Mouse (Mus musculus) brown adipose tissue, adult 24 weeks (tissue): ENCODE measurements at regions not wholly inside any gene's neighbourhood (a gene's known extent, or its start where the extent isn't known, plus 50 kb on each side); places are given as distances from the start of the nearest gene placed in this dataset.
A peak's percentile ranks its signal among the peaks of the same experiment; 100 is the strongest.

ENCODE experiments used
- H3K27ac ChIP-seq: fragments of 200-500 bp; replicated peaks from 2 replicates; pipeline ENCODE4 v1.5.1; 2012; ENCODE audit warnings: low read depth, mild to moderate bottlenecking, low read length
- H3K4me1 ChIP-seq: fragments of 200-500 bp; 2 replicates; pipeline ENCODE4 v1.6.1; 2012; ENCODE audit warnings: low read length, mixed read lengths; ENCODE audit not compliant: control insufficient read depth, insufficient read depth, insufficient read length
- H3K4me3 ChIP-seq: fragments of 200-500 bp; 2 replicates; pipeline ENCODE4 v1.5.1; 2012; ENCODE audit warnings: low read depth, mild to moderate bottlenecking, low read length, moderate library complexity; ENCODE audit not compliant: insufficient read depth

DNA sequence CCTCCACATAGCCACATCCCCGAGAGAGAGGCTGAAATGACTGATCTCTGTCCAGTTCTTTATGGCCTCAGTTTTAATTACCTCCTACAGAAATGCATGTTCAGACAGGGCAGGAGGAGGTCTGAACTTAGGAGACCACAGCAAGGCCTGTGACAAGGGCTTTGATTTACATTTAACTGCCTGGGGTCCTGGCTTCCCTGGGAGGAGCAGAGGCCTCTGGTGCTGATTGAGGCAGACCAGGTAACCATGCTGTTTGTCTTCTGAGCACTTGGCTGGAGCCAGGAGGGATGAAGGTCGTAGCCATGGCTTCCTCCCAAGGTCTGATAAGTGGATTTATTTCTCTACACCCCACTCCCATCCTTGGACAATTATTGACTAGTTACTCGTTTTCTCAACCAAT lies 224.0 kb upstream of the Stt3b start:
- Histone ChIP-seq H3K27ac (no peak overlapping the region), H3K4me3 (no peak overlapping the region), H3K4me1 (no peaks in the 10 kb centered on the region)

DNA sequence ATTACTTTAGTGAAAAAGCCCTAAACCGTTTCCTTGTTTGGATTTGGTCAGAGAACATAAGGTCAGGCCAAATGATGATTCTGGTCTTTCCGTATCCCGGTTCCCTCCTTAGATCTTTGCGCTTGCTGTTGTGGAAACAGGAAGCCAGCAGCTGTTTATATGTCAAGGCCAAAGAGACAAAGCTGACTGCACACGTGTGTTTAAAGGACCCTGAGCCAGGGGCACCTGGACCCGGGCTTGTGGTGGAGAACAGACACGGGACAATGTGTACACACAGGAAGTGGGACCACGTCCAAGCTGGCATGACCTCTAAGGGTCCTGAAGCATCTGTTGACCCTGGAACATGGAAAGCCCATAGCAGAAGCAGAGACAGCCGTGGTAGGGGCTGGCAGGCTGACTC lies 233.4 kb upstream of the Stt3b start:
- H3K4me3 ChIP-seq = no peak overlapping the region

DNA sequence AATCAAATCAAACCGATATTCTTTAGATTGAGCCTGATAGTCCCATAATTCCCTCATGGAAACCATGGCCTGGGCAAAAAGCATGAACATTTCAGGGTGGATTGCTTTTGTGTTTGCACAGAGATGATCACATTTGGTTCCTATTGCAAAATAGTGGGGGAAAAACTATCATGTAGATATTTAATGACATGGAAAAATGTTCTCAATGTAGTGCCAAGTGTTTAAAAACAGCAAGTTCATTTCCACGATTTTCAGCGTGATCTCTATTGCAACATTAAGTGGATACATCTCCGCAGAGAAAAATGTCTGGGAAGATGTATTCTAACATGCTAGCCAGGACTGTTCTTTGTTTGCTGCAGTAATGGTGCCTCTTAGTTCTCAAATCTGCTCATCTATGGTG lies 235.0 kb upstream of the Stt3b start:
- no peak overlapping the region for H3K4me3 ChIP-seq
- H3K27ac ChIP-seq = no peak overlapping the region
- H3K4me1 ChIP-seq = peaks cover 5% of the 10 kb centered on the region; the same call in 1 of the 2 replicates

More for the DNA sequence above, 233.4 kb upstream of the Stt3b start:
- Histone ChIP-seq H3K27ac (no peak overlapping the region), H3K4me1 (peaks cover 5% of the 10 kb centered on the region; the same call in 1 of the 2 replicates)

DNA sequence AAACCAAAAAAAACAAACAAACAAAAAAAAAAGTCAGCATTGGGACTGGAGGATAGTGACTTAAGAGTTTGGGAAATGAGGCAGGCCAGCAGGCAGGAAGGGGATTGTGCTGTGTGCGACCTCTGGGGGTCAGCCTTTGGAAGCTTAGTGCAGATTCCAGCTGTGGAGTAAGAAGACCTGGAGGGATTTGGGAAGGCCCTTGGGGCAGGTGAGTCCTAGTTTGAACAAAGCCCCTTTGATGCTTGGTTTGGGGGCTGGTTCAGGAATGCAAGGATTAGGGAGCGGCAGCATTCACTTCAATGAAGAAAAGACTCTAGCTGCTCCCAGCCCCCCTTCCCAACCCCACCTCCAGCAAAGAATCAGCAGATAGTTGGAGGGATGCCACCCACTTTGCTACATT lies 235.6 kb upstream of the Stt3b start:
- Histone ChIP-seq H3K4me3 (no peak overlapping the region), H3K4me1 (peaks cover 5% of the 10 kb centered on the region; the same call in 1 of the 2 replicates), H3K27ac (no peak overlapping the region)

DNA sequence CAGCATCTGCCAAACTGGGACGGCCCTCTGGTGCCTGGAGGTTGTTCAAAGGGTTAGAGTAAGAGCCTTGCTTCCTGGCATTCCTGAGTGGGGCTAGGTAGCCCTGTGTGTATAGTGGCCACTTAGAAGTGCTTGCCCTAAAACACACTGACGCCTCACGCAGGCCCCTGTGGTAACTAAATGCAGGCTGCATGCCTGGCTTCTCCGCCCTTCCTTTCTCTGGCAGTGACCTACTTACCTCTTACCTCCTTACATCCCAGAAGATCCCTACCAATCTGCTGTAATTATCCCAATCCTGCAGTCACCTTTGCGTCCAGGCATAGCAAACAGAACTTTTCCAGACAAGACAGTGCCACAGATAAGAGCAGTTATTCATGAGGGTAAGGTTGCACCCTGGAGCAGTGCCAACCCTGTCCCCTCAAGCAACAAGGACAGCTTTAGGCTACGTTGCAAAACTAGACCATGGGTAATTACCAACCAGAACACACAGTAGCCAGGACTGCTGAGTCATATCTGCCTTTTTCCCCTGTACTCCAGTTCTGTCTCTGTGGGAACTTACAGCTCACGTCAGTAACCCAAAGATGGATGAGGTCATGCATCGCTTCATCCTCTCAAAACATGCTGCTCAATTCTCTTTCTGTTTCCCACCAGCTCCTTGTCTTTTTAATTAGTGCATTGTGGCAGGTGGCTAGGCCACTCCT lies 237.6 kb upstream of the Stt3b start:
- peaks cover 5% of the 10 kb centered on the region; the same call in 1 of the 2 replicates for H3K4me1 ChIP-seq
- peak overlapping the region; percentile 28 for H3K27ac ChIP-seq
- no peak overlapping the region for H3K4me3 ChIP-seq

DNA sequence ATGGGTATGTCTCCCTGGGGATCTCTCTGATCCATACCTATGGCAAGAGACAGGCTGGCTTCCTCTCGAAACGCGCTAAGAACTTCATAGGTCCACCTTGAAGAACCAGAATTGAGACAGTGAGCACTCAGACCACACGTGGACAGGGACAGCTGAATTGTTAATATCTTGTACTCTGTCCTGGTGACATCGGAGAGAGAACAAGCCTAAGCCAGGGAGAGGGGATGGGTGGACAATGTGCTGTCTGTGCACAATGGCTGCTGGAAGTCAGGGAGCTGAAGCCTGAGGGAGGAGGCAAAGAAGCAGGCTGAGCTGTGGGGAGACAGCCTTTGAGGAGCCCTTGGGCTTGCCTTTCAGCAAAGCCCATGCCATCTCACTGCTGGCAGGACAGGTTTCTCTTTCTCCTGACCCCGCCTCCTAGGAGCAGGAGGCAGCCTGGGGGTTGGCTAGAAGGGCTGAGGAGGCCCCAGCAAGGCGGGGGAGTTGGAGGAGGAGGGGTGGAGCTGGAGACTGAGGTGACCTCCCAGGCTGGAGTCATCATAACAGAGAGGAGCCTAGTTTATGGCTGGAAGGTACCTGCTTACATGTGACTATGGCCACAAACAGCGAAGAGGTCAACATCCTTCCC lies 238.6 kb upstream of the Stt3b start:
- Histone ChIP-seq H3K4me1 (peaks cover 5% of the 10 kb centered on the region; the same call in 1 of the 2 replicates), H3K4me3 (no peak overlapping the region), H3K27ac (no peak overlapping the region)

DNA sequence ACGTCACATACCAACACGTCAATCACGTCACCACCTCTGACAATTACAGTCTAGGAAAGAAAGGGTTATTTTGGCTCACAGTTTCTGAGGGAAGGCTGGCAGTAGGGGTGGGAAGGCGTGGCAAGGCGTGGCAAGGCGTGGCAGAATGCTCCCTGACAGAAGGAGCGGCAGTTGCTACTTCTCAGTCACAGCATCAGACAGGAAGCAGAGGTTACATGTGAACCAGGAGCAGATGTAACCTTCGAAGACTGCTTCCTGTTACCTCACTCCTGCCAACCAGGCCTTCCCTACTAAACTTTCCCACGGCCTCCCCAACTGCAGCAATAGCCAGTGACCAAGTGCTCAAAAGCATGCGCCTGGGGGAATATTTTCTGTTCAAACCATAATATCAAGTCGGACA lies 240.9 kb upstream of the Stt3b start:
- H3K27ac ChIP-seq = peak overlapping the region; percentile 45
- no peak overlapping the region for H3K4me3 ChIP-seq
- H3K4me1 ChIP-seq = peaks cover 5% of the 10 kb centered on the region; the same call in 1 of the 2 replicates

DNA sequence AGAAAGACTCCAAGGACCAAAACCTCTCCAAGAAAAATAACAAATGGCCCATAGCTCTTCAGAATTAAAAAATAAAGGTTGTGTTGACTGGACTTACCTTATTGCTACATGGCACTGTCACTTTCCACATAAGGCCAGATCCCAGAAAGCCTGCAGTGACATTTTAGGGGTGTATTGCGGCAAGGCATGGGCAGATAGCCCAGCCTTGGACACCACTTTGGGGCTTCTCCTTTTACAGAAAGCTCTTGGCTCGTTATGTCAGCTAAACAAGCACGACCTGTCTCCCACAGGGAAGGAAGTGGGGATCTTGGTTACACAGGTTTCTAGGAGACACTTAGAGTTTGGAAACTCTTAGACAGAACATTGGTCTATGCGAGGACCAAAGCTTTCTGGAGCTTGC lies 241.3 kb upstream of the Stt3b start:
- H3K4me3 ChIP-seq = no peak overlapping the region
- H3K4me1 ChIP-seq = peaks cover 5% of the 10 kb centered on the region; the same call in 1 of the 2 replicates
- H3K27ac ChIP-seq = no peak overlapping the region

DNA sequence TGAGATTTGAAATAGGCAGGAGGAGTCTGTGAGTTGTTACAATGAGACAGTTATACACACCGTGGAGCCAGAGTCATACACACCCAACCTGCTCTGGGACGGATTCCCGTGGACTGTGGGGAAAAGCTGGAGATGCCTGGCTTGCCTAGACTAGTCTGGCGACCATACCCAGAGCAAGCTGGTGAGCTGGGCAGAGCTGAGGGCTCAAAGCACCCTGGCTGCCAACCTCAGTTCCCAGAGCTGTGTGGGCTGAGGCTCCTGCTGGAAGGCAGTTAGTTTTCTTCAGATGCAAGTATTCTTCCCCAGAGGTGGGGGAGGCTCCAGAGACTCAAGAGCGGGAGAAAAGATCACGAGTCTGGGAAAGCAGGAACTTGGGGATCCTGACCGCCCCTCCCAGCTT lies 247.9 kb upstream of the Stt3b start:
- Histone ChIP-seq H3K4me3 (no peak overlapping the region), H3K27ac (no peak overlapping the region), H3K4me1 (no peaks in the 10 kb centered on the region)

DNA sequence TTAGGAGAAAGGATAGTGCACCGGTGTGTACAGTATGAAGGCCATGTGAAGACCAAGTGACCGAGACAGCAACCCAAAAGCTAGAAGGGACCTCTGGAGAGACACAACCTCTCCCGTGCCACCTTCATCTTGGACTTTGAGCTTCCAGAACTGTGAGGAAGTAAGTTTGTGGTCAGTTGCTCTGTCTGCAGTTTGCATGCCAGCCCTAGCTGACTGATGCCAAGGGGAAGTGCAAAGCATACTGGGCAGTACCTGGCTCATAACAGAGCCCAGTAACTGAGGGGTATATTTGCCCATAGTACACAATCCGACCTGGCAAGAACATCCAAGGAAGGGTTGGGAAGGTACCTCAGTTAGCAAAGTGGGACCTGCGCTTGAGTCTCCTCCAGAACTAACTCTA lies 249.3 kb upstream of the Stt3b start:
- Histone ChIP-seq H3K4me1 (no peaks in the 10 kb centered on the region), H3K27ac (no peak overlapping the region), H3K4me3 (no peak overlapping the region)

DNA sequence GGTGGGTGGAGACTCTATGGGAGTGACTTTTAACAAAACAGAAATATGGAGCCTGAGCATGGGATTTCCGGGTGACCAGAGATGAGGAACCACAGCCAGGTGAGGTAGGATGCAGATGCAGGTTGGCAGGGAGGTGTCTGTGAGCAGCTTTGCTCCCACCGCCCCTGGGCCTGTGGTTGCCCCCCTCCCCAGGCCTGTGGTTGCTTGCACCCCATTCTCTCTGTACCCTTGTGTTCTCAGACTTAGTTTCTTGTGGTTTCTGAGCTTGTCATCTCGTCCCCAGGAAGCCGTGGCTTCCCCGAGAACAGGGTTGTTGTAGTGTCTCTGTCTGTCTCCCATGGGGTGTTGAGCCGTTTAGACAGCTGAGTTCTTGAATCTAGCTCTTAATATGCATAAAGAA lies 251.0 kb upstream of the Stt3b start:
- Histone ChIP-seq H3K4me3 (no peak overlapping the region), H3K27ac (no peak overlapping the region), H3K4me1 (no peaks in the 10 kb centered on the region)

DNA sequence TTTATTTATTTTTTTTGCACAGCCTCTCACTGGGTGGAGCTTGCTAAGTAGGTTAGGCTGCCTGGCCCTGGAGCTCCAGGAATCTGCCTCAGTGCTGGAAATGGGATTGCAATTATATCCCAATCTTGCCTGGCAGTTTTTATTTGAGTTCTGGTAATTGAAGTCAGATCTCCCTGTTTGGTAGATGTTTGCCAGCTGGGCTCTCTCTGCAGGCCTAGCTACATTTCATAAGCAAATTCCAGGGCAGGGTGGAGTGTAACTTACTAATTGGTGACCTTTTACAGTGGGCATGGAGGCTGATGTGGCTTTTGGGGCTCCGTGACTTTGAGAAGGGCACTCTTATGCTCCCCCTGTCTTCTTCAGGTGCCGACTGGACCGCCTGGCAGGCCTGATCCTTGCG lies 252.6 kb upstream of the Stt3b start:
- Histone ChIP-seq H3K4me1 (0 out of 2 replicates have a peak, but pooled peaks cover 2% of the 10 kb centered on the region), H3K27ac (no peak overlapping the region), H3K4me3 (no peak overlapping the region)

DNA sequence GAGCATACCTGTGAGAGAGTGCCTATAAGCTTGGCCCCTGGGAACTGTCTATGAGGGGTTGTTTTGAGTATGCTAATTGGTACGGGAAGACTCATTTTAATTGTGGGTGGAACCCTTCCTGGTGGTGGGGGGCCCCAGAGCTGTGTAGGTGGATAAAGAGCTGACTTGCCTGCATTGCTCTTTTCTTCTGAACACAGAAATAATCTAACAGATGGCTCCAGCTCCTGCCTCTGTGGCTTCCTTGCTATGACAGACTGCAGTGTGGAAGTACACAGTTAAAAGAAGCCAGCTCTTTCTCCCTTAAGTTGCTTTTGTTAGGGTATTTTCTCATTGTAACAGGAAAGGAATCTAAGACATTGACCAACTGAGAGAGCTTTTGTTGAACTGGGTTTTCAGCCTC lies 254.1 kb upstream of the Stt3b start:
- no peak overlapping the region for H3K4me3 ChIP-seq
- no peak overlapping the region for H3K27ac ChIP-seq
- 0 out of 2 replicates have a peak, but pooled peaks cover 2% of the 10 kb centered on the region for H3K4me1 ChIP-seq

DNA sequence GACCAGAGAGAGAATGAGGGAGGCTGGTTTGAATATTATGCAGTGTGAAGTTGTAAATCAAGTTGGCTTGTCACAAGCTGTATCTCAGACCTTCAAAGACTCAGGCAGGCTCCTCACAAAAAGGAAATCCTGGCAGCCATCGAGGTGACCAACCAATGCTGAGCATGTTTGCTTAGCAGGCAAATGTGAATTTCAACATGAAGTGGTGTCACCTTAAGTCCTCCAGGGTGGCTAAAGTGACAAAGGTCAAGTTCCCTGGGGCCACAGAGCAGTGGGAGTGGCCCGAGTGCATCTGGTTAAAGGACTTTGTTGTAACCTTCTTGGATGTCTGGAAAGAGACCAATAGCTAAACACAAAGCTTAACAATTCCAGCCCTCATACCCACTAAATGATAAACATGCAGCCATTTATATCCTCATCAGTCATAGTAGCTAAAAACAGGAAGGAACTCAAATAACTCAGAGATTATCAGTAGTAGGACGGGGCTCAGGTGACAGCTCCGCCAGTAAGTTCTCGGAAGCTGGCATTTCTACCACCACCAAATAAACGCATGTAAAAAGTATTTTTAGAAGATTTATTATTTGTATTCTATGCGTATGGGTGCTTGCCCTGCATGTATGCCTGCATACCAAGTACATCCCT lies 258.6 kb upstream of the Stt3b start:
- Histone ChIP-seq H3K4me1 (0 out of 2 replicates have a peak, but pooled peaks cover 2% of the 10 kb centered on the region), H3K4me3 (no peak overlapping the region), H3K27ac (no peak overlapping the region)

DNA sequence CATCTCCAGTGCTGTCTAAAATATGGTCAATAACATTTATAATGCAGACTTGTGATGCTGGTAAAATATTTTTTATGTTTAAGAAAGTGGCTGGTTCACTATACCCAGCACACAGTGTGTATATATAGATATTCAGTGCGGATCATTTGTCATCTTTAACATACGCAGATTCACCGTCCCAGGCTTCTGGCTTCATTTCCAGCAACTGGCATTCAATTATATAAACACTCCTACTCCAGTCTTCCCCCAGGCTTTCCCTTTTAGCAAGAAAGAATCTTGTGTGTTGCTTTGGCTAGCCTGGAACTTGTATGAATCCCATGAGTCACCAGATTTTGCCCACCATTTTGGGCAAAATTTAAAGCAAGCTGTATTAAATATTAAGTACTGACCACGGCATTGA lies 260.8 kb upstream of the Stt3b start:
- Histone ChIP-seq H3K4me1 (0 out of 2 replicates have a peak, but pooled peaks cover 2% of the 10 kb centered on the region), H3K4me3 (no peak overlapping the region), H3K27ac (no peak overlapping the region)
